Mouse (Mus musculus) adrenal gland, adult 18-20 months (tissue): ENCODE results near the gene Lat. TPM values are rescaled to one million over a fixed set of nuclear protein-coding genes. Genes with fewer than 3 reads are reported as not detected.
"Not testable (repeated sequence)": the region's sequence is repeated elsewhere in the genome, so short reads cannot be mapped to it uniquely, and the experiment has no call there.

ENCODE experiments used
- DNase-seq, 2 experiments: peaks; one replicate each; pipeline ENCODE4 v3.0.0; 2021 to 2022; ENCODE audit warnings: low spot score in 2 of 2
- microRNA-seq, 2 experiments: library from miRNA; unstranded; fragments of <30 nt; microRNA quantifications; one replicate each; pipeline ENCODE4 v1.2.0; 2021; ENCODE audit warnings: borderline number of aligned reads in 2 of 2
- total RNA-seq, 2 experiments: library from RNA; stranded (reverse); gene quantifications; 1 replicate in 1 of 2; 2 replicates in 1 of 2; pipeline ENCODE4 v1.2.3; 2021

Gene Lat
- total RNA-seq, 2 experiments from 2014 or later = 0.70 to 1.4 TPM

GRCm38 (mm10) chr7:126338906-126339305, 30.5 kb downstream of the Lat start:
- no peak for DNase-seq

GRCm38 (mm10) chr7:126335556-126335955, 33.8 kb downstream of the Lat start:
- DNase-seq = no peak

GRCm38 (mm10) chr7:126332691-126333090, 36.7 kb downstream of the Lat start:
- no peak for DNase-seq

- no peak for DNase-seq
Observed at GRCm38 (mm10) chr7:126330693-126331092, 38.7 kb downstream of the Lat start.

- DNase-seq = no peak
Observed at GRCm38 (mm10) chr7:126329907-126330645, 39.3 kb downstream of the Lat start.

- DNase-seq = not testable (repeated sequence)
Observed at GRCm38 (mm10) chr7:126328848-126329247, 40.5 kb downstream of the Lat start.

GRCm38 (mm10) chr7:126325576-126326273, 43.6 kb downstream of the Lat start:
- DNase-seq = not testable (repeated sequence)

- DNase-seq = no peak
Observed at GRCm38 (mm10) chr7:126324791-126325190, 44.6 kb downstream of the Lat start.

GRCm38 (mm10) chr7:126323729-126324128, 45.6 kb downstream of the Lat start:
- peak; percentile 70 to 78 for DNase-seq

GRCm38 (mm10) chr7:126314273-126314672, 55.1 kb downstream of the Lat start:
- DNase-seq = no peak

Small RNAs within 50 kb of the gene (microRNA-seq; reads per million reads assigned to microRNA genes)
- 0 reads per million in 2 experiments for gene Mir7058

Other genes starting within 250 kb of the Lat start
- 10 to 100 TPM; 80.9 to 99.4 TPM for gene Xpo6, start 169.1 kb downstream of the Lat start, total RNA-seq
- 10 to 100 TPM; 46.2 to 99.7 TPM for gene Sbk1, start 97.0 kb downstream of the Lat start, total RNA-seq
- gene Spns1, start 7.9 kb upstream of the Lat start, total RNA-seq = 10 to 100 TPM; 38.2 to 44.1 TPM
- gene Nfatc2ip, start 27.2 kb upstream of the Lat start, total RNA-seq = 1 to 10 TPM; 5.1 to 6.0 TPM
- gene Cd19, start 45.3 kb upstream of the Lat start, total RNA-seq = under 1 TPM; 0.19 to 0.50 TPM
- 10 to 100 TPM; 42.2 to 43.2 TPM for gene Rabep2, start 59.2 kb upstream of the Lat start, total RNA-seq
- gene Atp2a1, start 93.5 kb upstream of the Lat start, total RNA-seq = 10 to 100 TPM in 1 of 2 experiments, not detected in 1; 10.0 TPM
- gene Sh2b1, start 105.9 kb upstream of the Lat start, total RNA-seq = 10 to 100 TPM; 56.2 to 60.8 TPM
- gene Tufm, start 117.8 kb upstream of the Lat start, total RNA-seq = 100 to 1,000 TPM; 221 to 235 TPM
- gene Atxn2l, start 133.9 kb upstream of the Lat start, total RNA-seq = 100 to 1,000 TPM in 1 of 2 experiments, 10 to 100 TPM in 1; 99.5 to 111 TPM
- 100 to 1,000 TPM; 199 to 243 TPM for gene Eif3c, start 196.8 kb upstream of the Lat start, total RNA-seq
- 1 to 10 TPM; 2.4 to 3.2 TPM for gene Apobr, start 215.4 kb upstream of the Lat start, total RNA-seq
- 10 to 100 TPM; 34.6 to 35.8 TPM for gene Cln3, start 216.2 kb upstream of the Lat start, total RNA-seq
- under 1 TPM in 1 of 2 experiments, not detected in 1; 0.38 TPM for gene Il27, start 225.4 kb upstream of the Lat start, total RNA-seq